Mouse (Mus musculus) layer of hippocampus, adult 18-20 months (tissue): ENCODE measurements at regions not wholly inside any gene's neighbourhood (a gene's known extent, or its start where the extent isn't known, plus 50 kb on each side); places are given as distances from the start of the nearest gene placed in this dataset.

Experiments
- DNase-seq, 2 experiments: peaks; one replicate each; pipeline ENCODE4 v3.0.0; 2022; ENCODE audit warnings: low spot score in 2 of 2

GRCm38 (mm10) chr16:29706996-29707395 is 127.9 kb downstream of the Opa1 start:
- DNase-seq: no peak

- DNase-seq: no peak
Observed at GRCm38 (mm10) chr16:29707656-29708055, 128.5 kb downstream of the Opa1 start.

GRCm38 (mm10) chr16:29709072-29709471 is 129.9 kb downstream of the Opa1 start:
- DNase-seq: no peak

GRCm38 (mm10) chr16:29711386-29711785 is 132.3 kb downstream of the Opa1 start:
- no peak for DNase-seq

GRCm38 (mm10) chr16:29711912-29712681 is 133.0 kb downstream of the Opa1 start:
- DNase-seq: no peak

GRCm38 (mm10) chr16:29714612-29715127 is 135.5 kb downstream of the Opa1 start:
- peak; percentile 35 to 71 for DNase-seq

GRCm38 (mm10) chr16:29718965-29719364 is 139.8 kb downstream of the Opa1 start:
- no peak for DNase-seq

GRCm38 (mm10) chr16:29719571-29720451 is 140.7 kb downstream of the Opa1 start:
- no peak for DNase-seq

GRCm38 (mm10) chr16:29725153-29725552 is 146.0 kb downstream of the Opa1 start:
- no peak for DNase-seq

- DNase-seq: no peak
Observed at GRCm38 (mm10) chr16:29725563-29725962, 146.4 kb downstream of the Opa1 start.

GRCm38 (mm10) chr16:29727397-29727796 is 148.3 kb downstream of the Opa1 start:
- DNase-seq: no peak

GRCm38 (mm10) chr16:29728769-29729481 is 149.8 kb downstream of the Opa1 start:
- peak; percentile 50 to 91 for DNase-seq

- DNase-seq: no peak
Observed at GRCm38 (mm10) chr16:29730010-29730409, 150.9 kb downstream of the Opa1 start.

GRCm38 (mm10) chr16:29732889-29733288 is 153.8 kb downstream of the Opa1 start:
- no peak for DNase-seq

- DNase-seq: no peak
Observed at GRCm38 (mm10) chr16:29733847-29734246, 154.7 kb downstream of the Opa1 start.

GRCm38 (mm10) chr16:29734324-29734723 is 155.2 kb downstream of the Opa1 start:
- peak in 1 of 2 experiments; percentile 79 for DNase-seq

GRCm38 (mm10) chr16:29734738-29735250 is 155.7 kb downstream of the Opa1 start:
- peak in 1 of 2 experiments; percentile 35 for DNase-seq

- DNase-seq: no peak
Observed at GRCm38 (mm10) chr16:29735371-29736008, 156.4 kb downstream of the Opa1 start.

- no peak for DNase-seq
Observed at GRCm38 (mm10) chr16:29736211-29736610, 157.1 kb downstream of the Opa1 start.

GRCm38 (mm10) chr16:29738075-29738474 is 158.9 kb downstream of the Opa1 start:
- DNase-seq: no peak
